ENCODE assay signal across 8 mouse cellular contexts in genomic region chr15:100551326-100552307, GRCm38 (mm10). TPM values are rescaled to one million over a fixed set of nuclear protein-coding genes. Genes with fewer than 3 reads are reported as not detected.
DNase-seq lines count a peak whose midpoint lies in the region; ATAC-seq lines count a peak whose summit lies in the region.

Tfcp2 (minus strand) TSS chr15:100552008.

- peak; percentile 100 for ATAC-seq in hindbrain, embryonic 15.5 days (ENCODE audit: low FRiP score, low read depth)

- peak within 1 kb of the TSS; percentile 69 for H3K4me3 ChIP-seq in hindbrain, embryonic 15.5 days

- H3K27ac ChIP-seq in hindbrain, embryonic 15.5 days (replicated peaks), result peak within 1 kb of the TSS; percentile 85

- no peaks in the 10 kb centered on the region for H3K9me3 ChIP-seq in hindbrain, embryonic 15.5 days

- peaks cover 23% of the 10 kb centered on the region for H3K4me1 ChIP-seq in hindbrain, embryonic 15.5 days (replicated peaks)

- under 1% methylated on average over 84 of the region's 84 CpGs for WGBS in hindbrain, embryonic 15.5 days

- H3K9ac ChIP-seq in hindbrain, embryonic 15.5 days, result peak within 1 kb of the TSS; percentile 73

- peak; percentile 95 for DNase-seq in T-cell, adult 2 months (ENCODE audit: low spot score)
- DNase-seq in cerebellum, postnatal 36 days, result peak; percentile 98 to 99
- peak; percentile 99 to 100 for DNase-seq in frontal cortex, postnatal 36 days (ENCODE audit: low spot score in 2 of 2)
- peak; percentile 98 for DNase-seq in left cerebral cortex, adult 11 months (ENCODE audit: low spot score)
- DNase-seq in lung, postnatal 4 days, result peak; percentile 99
- peak; percentile 96 for DNase-seq in retina, postnatal 7 days (ENCODE audit: low read depth, low spot score)
- DNase-seq in urinary bladder, adult 2 months (ENCODE audit: low spot score), result peak; percentile 96

- peaks cover 10% of the 10 kb centered on the region; the same call in 1 of the 2 replicates for H3K36me3 ChIP-seq in hindbrain, embryonic 15.5 days

- no peaks in the 10 kb centered on the region for H3K27me3 ChIP-seq in hindbrain, embryonic 15.5 days

- H3K4me2 ChIP-seq in hindbrain, embryonic 15.5 days, result peak within 1 kb of the TSS; percentile 88

RNA-seq across cellular contexts. Expression of gene Tfcp2, which starts in this region (rescaled TPM):
- 34.2 and 35.9 TPM in 2 replicates for polyA plus RNA-seq in hindbrain, embryonic 15.5 days (2015; fragmentation: Nextera tagmentation; extraction: Ambion mirVana)
- 14.4 and 15.4 TPM in 2 replicates for polyA plus RNA-seq in urinary bladder, adult 2 months (2012; rRNA removed)

Comparison
In these comparisons a context has a peak if more than half of its experiments do, and no peak if none do; other contexts are left out.
1. Peak in every context shown above with its lines: DNase-seq, ATAC-seq, H3K4me3 ChIP-seq and H3K27ac ChIP-seq.